Mouse (Mus musculus) G1E (cell line): ENCODE data around the gene Htr1f.

Experiments
- CTCF ChIP-seq: IDR thresholded peaks from 2 replicates; pipeline ENCODE4 v1.5.1; 2012; ENCODE audit warnings: low read depth, low read length, inconsistent platforms, mixed read lengths
- GATA1 ChIP-seq: IDR thresholded peaks from 2 replicates; pipeline ENCODE4 v1.6.1; 2012; ENCODE audit warnings: borderline replicate concordance, low read length, inconsistent platforms, mixed read lengths
- GATA2 ChIP-seq: IDR thresholded peaks from 2 replicates; pipeline ENCODE4 v1.6.1; 2012; ENCODE audit warnings: low read depth, low read length, inconsistent platforms, borderline replicate concordance

DNA sequence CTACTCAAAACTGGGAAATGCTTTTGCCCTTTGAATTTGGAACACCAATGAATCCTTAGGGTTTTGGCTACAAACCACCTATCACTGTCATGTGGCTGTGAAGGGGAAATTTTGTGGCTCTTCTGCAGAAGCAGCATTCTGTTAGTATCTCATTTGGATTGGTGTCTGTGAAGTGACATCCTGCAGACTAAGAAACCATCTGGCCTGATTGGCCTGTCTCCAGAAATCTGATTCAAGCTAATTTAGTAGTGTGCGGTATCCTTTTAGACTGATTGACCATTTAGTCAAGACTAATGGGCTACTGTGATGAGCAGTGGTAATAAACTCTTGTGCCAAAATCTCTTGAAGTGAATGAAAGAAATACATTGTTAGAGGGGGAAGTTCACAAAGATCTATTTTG, 76.0 kb downstream of the Htr1f start:
- TF ChIP-seq CTCF: no peak
- TF ChIP-seq GATA2: no peak
- TF ChIP-seq GATA1: no peak
